ENCODE assay signal across 8 mouse cellular contexts in genomic region chr13:54503278-54503603, GRCm38 (mm10). TPM values are rescaled to one million over a fixed set of nuclear protein-coding genes. Genes with fewer than 3 reads are reported as not detected.
DNase-seq lines count a peak whose midpoint lies in the region; ATAC-seq and TF ChIP-seq lines count a peak whose summit lies in the region.

No protein-coding gene starts in this region.

- no peak for TF ChIP-seq POLR2A in bone marrow, adult 2 months (IDR thresholded peaks at IDR 0.05; ENCODE audit: borderline replicate concordance, control insufficient read depth, low read depth, low read length)

- no peaks in the 10 kb centered on the region for H3K36me3 ChIP-seq in heart, postnatal 0 days (replicated peaks; ENCODE audit: control insufficient read depth, insufficient read depth, low read length)
- peaks cover 5% of the 10 kb centered on the region; the same call in 1 of the 2 replicates for H3K36me3 ChIP-seq in hindbrain, embryonic 14.5 days (replicated peaks; ENCODE audit: control insufficient read depth, insufficient read depth)
- no peaks in the 10 kb centered on the region; the same call in 1 of the 2 replicates for H3K36me3 ChIP-seq in midbrain, embryonic 13.5 days

- H3K27ac ChIP-seq in heart, postnatal 0 days (ENCODE audit: low read depth): no peak overlapping the region
- no peak overlapping the region for H3K27ac ChIP-seq in bone marrow, adult 2 months (ENCODE audit: control insufficient read depth, insufficient read depth, low read depth, low read length, poor library complexity)
- H3K27ac ChIP-seq in hindbrain, embryonic 14.5 days: peak overlapping the region; percentile 84; the same call in 1 of the 2 replicates
- peak overlapping the region; percentile 86 for H3K27ac ChIP-seq in midbrain, embryonic 13.5 days

- H3K9ac ChIP-seq in heart, postnatal 0 days (replicated peaks; ENCODE audit: low read depth, low read length): peak overlapping the region; percentile 60
- H3K9ac ChIP-seq in hindbrain, embryonic 14.5 days: peak overlapping the region; percentile 93
- H3K9ac ChIP-seq in midbrain, embryonic 13.5 days (replicated peaks): peak overlapping the region; percentile 89

- peaks cover 10% of the 10 kb centered on the region; the same call in 1 of the 2 replicates for H3K4me1 ChIP-seq in heart, postnatal 0 days (ENCODE audit: control insufficient read depth, insufficient read depth)
- no peaks in the 10 kb centered on the region; the same call in none of the 2 replicates for H3K4me1 ChIP-seq in bone marrow, adult 2 months (ENCODE audit: control insufficient read depth, insufficient read depth, low read length)
- peaks cover 15% of the 10 kb centered on the region for H3K4me1 ChIP-seq in hindbrain, embryonic 14.5 days (replicated peaks; ENCODE audit: control insufficient read depth, insufficient read depth, low read length)
- H3K4me1 ChIP-seq in midbrain, embryonic 13.5 days (replicated peaks): peaks cover 20% of the 10 kb centered on the region

- no peak for ATAC-seq in heart, postnatal 0 days (ENCODE audit: insufficient read depth, low read depth)
- ATAC-seq in hindbrain, embryonic 14.5 days (ENCODE audit: low FRiP score): no peak
- peak; percentile 81; the same call in 1 of the 2 replicates for ATAC-seq in midbrain, embryonic 13.5 days

- H3K4me2 ChIP-seq in heart, postnatal 0 days (ENCODE audit: low read depth, low read length): peak overlapping the region; percentile 79
- peak overlapping the region; percentile 85 for H3K4me2 ChIP-seq in hindbrain, embryonic 14.5 days (replicated peaks)
- H3K4me2 ChIP-seq in midbrain, embryonic 13.5 days (replicated peaks): peak overlapping the region; percentile 81

- WGBS in heart, postnatal 0 days: 4% methylated on average over 14 of the region's 14 CpGs
- 4% methylated on average over 14 of the region's 14 CpGs for WGBS in bone marrow, adult 2 months
- WGBS in hindbrain, embryonic 14.5 days: under 1% methylated on average over 14 of the region's 14 CpGs
- 2% methylated on average over 14 of the region's 14 CpGs for WGBS in midbrain, embryonic 13.5 days

- no peak for TF ChIP-seq EP300 in heart, postnatal 0 days (IDR thresholded peaks at IDR 0.05; ENCODE audit: low read depth)

- H3K4me3 ChIP-seq in heart, postnatal 0 days (ENCODE audit: low read depth, low read length): peak overlapping the region; percentile 57
- peak overlapping the region; percentile 74 for H3K4me3 ChIP-seq in bone marrow, adult 2 months (replicated peaks; ENCODE audit: control insufficient read depth, low read depth, low read length)
- H3K4me3 ChIP-seq in hindbrain, embryonic 14.5 days (replicated peaks; ENCODE audit: low read length): peak overlapping the region; percentile 89
- H3K4me3 ChIP-seq in midbrain, embryonic 13.5 days (replicated peaks): peak overlapping the region; percentile 76

- no peaks in the 10 kb centered on the region for H3K9me3 ChIP-seq in heart, postnatal 0 days (replicated peaks; ENCODE audit: control insufficient read depth, low read length)
- no peaks in the 10 kb centered on the region for H3K9me3 ChIP-seq in hindbrain, embryonic 14.5 days (ENCODE audit: control insufficient read depth, low read length)
- H3K9me3 ChIP-seq in midbrain, embryonic 13.5 days: no peaks in the 10 kb centered on the region

- no peak for TF ChIP-seq CTCF in heart, postnatal 0 days (IDR thresholded peaks at IDR 0.05; ENCODE audit: low read depth)
- no peak for TF ChIP-seq CTCF in bone marrow, adult 2 months (IDR thresholded peaks at IDR 0.05; ENCODE audit: control insufficient read depth, insufficient read depth, low read length)

- no peaks in the 10 kb centered on the region for H3K27me3 ChIP-seq in heart, postnatal 0 days (ENCODE audit: control insufficient read depth, insufficient read depth, low read length)
- no peaks in the 10 kb centered on the region for H3K27me3 ChIP-seq in hindbrain, embryonic 14.5 days (ENCODE audit: control insufficient read depth, insufficient read depth, low read length)
- H3K27me3 ChIP-seq in midbrain, embryonic 13.5 days: peaks cover 9% of the 10 kb centered on the region; the same call in 1 of the 2 replicates

- no peak for DNase-seq in heart, postnatal 0 days (ENCODE audit: low spot score)
- DNase-seq in heart, adult 8-10 months (ENCODE audit: low spot score): no peak
- no peak for DNase-seq in hindbrain, embryonic 14.5 days (ENCODE audit: low spot score)
- DNase-seq in right cerebral cortex, adult 18-20 months: no peak
- no peak for DNase-seq in gastrocnemius, postnatal 10 days
- no peak for DNase-seq in thymus, postnatal 4 days

RNA-seq across cellular contexts. Expression of gene Simc1, which starts 0.3 kb away (rescaled TPM):
- total RNA-seq in heart, postnatal 0 days (2014; rRNA removed; ENCODE audit: low replicate concordance): 3.6 and 6.3 TPM in 2 replicates
- polyA plus RNA-seq in heart, postnatal 0 days (2015; fragmentation: Nextera tagmentation; extraction: Ambion mirVana): 1.6 and 1.9 TPM in 2 replicates
- 1 to 10 TPM; 1.8 to 3.1 (median 2.4) TPM for total RNA-seq in heart, adult 8-10 months (2022)
- polyA plus RNA-seq in bone marrow, adult 2 months (2011; ENCODE audit: insufficient read depth, insufficient read length, low replicate concordance, missing spikeins): 3.2 and 4.2 TPM in 2 replicates
- polyA plus RNA-seq in hindbrain, embryonic 14.5 days (2014; fragmentation: Nextera tagmentation; extraction: Ambion mirVana): 27.2 and 28.5 TPM in 2 replicates
- polyA plus RNA-seq in midbrain, embryonic 13.5 days (2015; fragmentation: Nextera tagmentation; extraction: Ambion mirVana): 18.9 and 21.3 TPM in 2 replicates
- total RNA-seq in gastrocnemius, postnatal 10 days (2021): 1 to 10 TPM; 3.0 to 5.0 TPM

RNA-seq across cellular contexts. Expression of gene Thoc3, which starts 34.6 kb away (rescaled TPM):
- 32.9 and 41.9 TPM in 2 replicates for total RNA-seq in heart, postnatal 0 days (2014; rRNA removed; ENCODE audit: low replicate concordance)
- polyA plus RNA-seq in heart, postnatal 0 days (2015; fragmentation: Nextera tagmentation; extraction: Ambion mirVana): 48.4 and 51.5 TPM in 2 replicates
- 10 to 100 TPM; 20.5 to 23.3 (median 21.1) TPM for total RNA-seq in heart, adult 8-10 months (2022)
- polyA plus RNA-seq in bone marrow, adult 2 months (2011; ENCODE audit: insufficient read depth, insufficient read length, low replicate concordance, missing spikeins): 10.7 and 17.6 TPM in 2 replicates
- polyA plus RNA-seq in hindbrain, embryonic 14.5 days (2014; fragmentation: Nextera tagmentation; extraction: Ambion mirVana): 92.9 and 98.6 TPM in 2 replicates
- 121 and 126 TPM in 2 replicates for polyA plus RNA-seq in midbrain, embryonic 13.5 days (2015; fragmentation: Nextera tagmentation; extraction: Ambion mirVana)
- 10 to 100 TPM; 18.9 to 19.1 TPM for total RNA-seq in gastrocnemius, postnatal 10 days (2021)

Comparison
In these comparisons a context has a peak if more than half of its experiments do, and no peak if none do; other contexts are left out.
1. H3K27ac ChIP-seq: peak in hindbrain, embryonic 14.5 days (single experiment) and midbrain, embryonic 13.5 days (single experiment); none in heart, postnatal 0 days (single experiment) and bone marrow, adult 2 months (single experiment).
2. Peak in every context shown above with its lines, with median percentiles within 50 percentile points of each other: H3K4me2 ChIP-seq, H3K4me3 ChIP-seq and H3K9ac ChIP-seq.